Mouse (Mus musculus): ENCODE measurements around the gene Gm7356.
"Not testable (repeated sequence)": the region's sequence is repeated elsewhere in the genome, so short reads cannot be mapped to it uniquely, and the experiment has no call there.

The Gm7356 gene

GRCm38 (mm10) chr17:14003604-14004003 lies at the start of gene Gm7356:
Gm7356 (minus strand) TSS chr17:14003704.
- DNase-seq (ENCODE audit: extremely low spot score, low spot score) = not testable (repeated sequence)

GRCm38 (mm10) chr17:14041880-14042279 lies 38.4 kb upstream of the Gm7356 start:
- DNase-seq (ENCODE audit: extremely low spot score, low spot score) = not testable (repeated sequence)

- DNase-seq (ENCODE audit: extremely low spot score, low spot score) = not testable (repeated sequence)
These were observed 33.5 kb upstream of the Gm7356 start for GRCm38 (mm10) chr17:14037012-14037411.

- not testable (repeated sequence) for DNase-seq (ENCODE audit: extremely low spot score, low spot score)
These were observed 32.6 kb upstream of the Gm7356 start for GRCm38 (mm10) chr17:14036113-14036512.

GRCm38 (mm10) chr17:13993425-13993824 lies 10.1 kb downstream of the Gm7356 start:
- DNase-seq (ENCODE audit: extremely low spot score, low spot score) = not testable (repeated sequence)

GRCm38 (mm10) chr17:13987690-13988089 lies 15.8 kb downstream of the Gm7356 start:
- no peak for DNase-seq (ENCODE audit: extremely low spot score, low spot score)

GRCm38 (mm10) chr17:13970796-13971195 lies 32.7 kb downstream of the Gm7356 start:
- DNase-seq (ENCODE audit: extremely low spot score, low spot score) = not testable (repeated sequence)

GRCm38 (mm10) chr17:13969917-13970316 lies 33.6 kb downstream of the Gm7356 start:
- not testable (repeated sequence) for DNase-seq (ENCODE audit: extremely low spot score, low spot score)

GRCm38 (mm10) chr17:13965048-13965447 lies 38.5 kb downstream of the Gm7356 start:
- not testable (repeated sequence) for DNase-seq (ENCODE audit: extremely low spot score, low spot score)

GRCm38 (mm10) chr17:13962245-13962644 lies 41.3 kb downstream of the Gm7356 start:
- not testable (repeated sequence) for DNase-seq (ENCODE audit: extremely low spot score, low spot score)

- DNase-seq (ENCODE audit: extremely low spot score, low spot score) = not testable (repeated sequence)
These were observed 45.4 kb downstream of the Gm7356 start for GRCm38 (mm10) chr17:13958129-13958528.

- not testable (repeated sequence) for DNase-seq (ENCODE audit: extremely low spot score, low spot score)
These were observed 51.9 kb downstream of the Gm7356 start for GRCm38 (mm10) chr17:13951570-13951969.

Data from neural tube, embryonic 10.5 days (tissue).